Mouse (Mus musculus) large intestine, adult 2 months (tissue): ENCODE measurements around the gene Wbp4. TPM values are rescaled to one million over a fixed set of nuclear protein-coding genes. Genes with fewer than 3 reads are reported as not detected.

Source experiments
- DNase-seq: peaks from one replicate; pipeline ENCODE4 v3.0.0-alpha.2; 2012; ENCODE audit warnings: low read depth, low spot score
- WGBS: fragments of 180-500 bp; shearing (Covaris S2); methylation state at CpG from one replicate; pipeline ENCODE4 v1.1.7; 2018; 5-methylcytosine and 5-hydroxymethylcytosine counted together
- polyA plus RNA-seq: library from polyadenylated mRNA; depleted of rRNA; stranded (reverse); fragments of >200 nt; gene quantifications from 2 replicates; pipeline ENCODE4 v1.2.3, GENCODE M21; 2012

The Wbp4 gene
- polyA plus RNA-seq, 1 experiment: 2.4 TPM

DNA sequence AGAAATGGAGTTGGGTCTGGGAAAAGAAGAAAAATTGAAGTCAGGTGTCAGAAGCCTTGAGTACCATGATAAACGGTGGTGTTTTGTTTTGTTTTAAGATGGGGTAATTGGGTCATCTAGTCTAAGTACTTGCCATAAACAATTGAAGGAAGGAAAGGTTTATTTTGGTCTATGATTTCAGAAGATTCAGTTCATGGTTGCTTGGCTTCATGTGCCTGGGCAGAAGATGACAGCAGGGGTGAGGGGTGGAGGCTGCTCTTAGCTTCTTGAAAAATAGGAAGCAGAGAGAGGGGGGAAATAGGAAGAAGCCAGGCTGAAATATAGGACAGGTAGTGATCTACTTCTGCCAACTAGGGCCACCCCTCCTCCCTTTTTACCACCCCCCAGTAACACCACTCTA lies 30.2 kb upstream of the Wbp4 start:
- WGBS: 12% methylated on average over 1 of the region's 1 CpGs
- no peak for DNase-seq

DNA sequence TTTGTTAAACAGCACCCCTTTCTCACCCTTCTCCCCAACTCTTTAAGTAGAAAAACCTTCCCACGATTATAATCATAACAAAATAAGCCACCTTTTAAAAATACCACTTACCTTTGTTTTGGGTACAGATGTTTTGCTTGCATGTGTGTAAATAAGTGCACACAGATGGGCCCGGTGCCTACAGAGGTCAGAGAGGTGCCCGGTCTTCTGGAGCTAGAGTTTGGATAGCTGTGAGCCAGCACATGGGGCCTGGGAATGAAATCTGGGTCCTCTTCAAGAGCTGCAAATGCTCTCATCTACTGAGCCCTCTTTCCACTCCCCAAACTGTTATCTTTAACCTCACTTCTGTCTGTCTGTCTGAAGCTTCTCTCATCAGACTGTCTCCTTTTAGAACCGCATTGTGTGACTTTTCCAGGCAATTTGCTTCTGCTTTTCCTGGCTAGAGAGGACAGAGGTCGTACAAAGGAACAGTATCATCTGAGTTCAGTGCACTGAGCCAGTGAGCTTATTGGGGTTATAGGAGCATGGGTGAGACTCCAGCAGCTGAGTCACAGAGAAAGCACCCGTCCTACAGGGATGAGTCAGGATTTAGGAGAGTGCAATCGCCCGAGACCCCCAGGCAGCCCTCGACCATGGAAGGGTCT lies 27.5 kb upstream of the Wbp4 start:
- 31% methylated on average over 9 of the region's 9 CpGs for WGBS

DNA sequence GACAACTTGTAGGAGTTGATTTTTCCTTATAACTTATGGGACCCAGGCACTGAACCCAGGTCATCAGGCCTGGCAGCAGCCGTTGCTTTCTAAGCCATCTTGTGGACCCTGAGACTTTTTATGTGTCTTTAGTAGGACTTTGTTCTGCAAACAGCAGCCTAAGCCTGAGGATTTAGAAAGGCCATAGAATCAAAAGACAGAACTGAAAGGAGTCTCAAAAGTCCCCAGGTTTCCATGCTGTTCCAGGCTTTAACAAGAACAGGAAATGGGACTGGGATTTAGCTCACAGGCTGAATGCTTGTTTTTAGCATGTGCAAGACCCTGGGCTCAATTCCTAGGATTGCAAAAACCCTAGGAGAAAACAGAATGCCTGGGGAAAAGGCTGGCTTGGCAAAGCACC lies 26.5 kb upstream of the Wbp4 start:
- DNase-seq: no peak
- 14% methylated on average over 1 of the region's 1 CpGs for WGBS

More for the DNA sequence above, 27.5 kb upstream of the Wbp4 start:
- no peak for DNase-seq

DNA sequence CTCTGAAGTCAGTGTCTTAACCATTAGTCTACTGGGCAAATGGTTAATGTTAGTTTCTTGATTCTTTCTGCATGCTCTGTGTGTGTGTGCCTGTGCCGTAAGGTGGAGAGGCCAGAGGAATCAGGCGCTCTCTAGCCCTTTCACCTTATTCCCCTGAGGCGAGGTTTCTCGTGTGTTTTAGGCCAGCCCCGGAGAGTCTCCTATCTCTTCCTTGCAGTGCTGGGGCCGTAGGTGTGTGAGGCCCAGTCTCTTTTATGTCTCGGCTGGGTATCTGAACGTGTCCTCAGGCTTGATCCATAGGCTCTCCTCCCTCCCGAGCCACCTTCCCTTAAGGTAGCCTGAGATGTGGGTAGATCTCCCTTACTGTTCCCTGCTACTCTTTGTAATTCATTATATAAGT lies 24.9 kb upstream of the Wbp4 start:
- WGBS: 71% methylated on average over 9 of the region's 9 CpGs
- DNase-seq: no peak

DNA sequence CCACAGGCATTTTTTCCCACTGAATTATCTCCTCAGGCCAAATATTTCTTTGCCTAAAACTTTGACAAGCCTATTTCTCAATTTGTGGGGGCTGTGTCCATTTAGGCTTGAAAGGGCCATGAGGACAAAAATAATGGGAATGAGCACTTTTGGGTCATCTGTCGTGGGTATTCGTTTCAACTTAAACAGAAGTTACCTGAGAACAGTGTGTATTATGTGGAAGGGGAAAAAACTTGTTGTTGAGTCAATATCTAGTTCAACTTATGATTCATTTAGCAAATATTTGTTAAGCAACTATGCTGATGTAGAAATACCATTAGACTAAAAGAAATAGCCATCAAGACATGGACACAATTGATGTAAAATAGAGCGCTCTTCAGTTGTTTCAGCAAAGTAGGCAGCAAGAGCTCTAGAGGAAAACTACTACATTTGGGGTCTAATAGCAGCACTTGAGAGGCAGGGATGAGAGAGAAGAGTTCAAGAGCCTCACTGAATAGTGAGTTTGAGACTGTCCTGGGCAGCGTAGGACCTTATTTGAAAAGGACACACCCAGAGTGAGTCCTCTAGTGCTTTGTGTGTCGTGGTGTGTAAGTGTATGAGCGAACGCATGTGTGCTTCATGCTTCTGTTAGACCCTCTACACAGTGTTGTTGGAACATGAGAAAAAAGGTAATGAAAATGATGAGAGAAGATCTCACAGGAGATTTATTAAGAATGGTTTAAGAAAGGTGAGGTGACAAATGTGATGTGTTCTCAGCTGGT lies 23.1 kb upstream of the Wbp4 start:
- DNase-seq: no peak
- WGBS: 61% methylated on average over 7 of the region's 7 CpGs

DNA sequence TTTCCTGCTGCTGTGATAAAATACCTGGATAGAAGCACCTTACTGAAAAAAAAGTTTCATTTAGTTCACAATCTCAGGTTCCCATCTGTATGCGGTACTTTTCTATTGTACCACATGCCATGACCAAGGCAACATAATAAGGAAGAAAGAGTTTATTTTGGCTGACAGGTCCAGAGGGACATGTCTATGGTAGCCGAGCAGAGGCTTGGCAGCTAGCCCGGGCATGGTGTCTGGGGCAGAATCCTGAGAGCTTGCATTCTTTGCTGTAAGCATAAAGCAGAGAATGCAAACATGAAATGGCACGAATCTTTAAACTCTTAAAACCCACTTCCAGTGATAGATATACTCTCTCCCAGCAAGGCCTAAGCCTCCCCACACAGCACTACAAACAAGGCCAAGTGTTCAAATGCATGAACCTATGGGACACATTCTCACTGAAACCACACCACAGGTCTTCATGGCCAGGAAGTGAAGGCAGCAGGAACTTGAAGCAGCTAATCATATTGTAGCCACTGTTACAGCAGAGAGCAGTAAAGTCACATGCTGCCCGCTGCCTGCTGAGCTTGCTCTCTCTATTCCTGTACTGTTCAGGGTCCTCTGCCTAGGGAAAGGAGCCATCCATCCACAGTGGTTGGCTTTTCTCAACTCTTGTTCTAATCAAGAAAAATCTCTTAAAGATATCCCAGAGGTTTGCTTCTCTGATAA lies 22.2 kb upstream of the Wbp4 start:
- DNase-seq: no peak

DNA sequence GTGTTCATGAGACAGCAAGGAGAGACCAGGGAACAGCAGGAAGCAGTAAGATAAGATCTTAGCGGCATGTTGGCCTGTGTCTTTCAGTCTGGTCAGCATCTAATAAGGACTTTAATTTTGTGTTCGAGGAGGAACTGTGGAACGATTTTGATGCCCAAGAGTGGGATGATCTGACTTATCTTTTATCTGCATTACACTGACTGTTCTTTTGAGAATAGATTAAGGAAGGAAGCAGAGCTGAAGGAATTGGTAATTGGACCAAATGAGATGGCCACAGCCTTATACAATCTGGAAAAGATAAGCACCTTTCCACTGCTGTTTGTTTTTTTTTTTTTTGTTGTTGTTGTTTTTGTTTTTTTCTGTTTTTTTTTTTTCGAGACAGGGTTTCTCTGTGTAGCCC lies 19.4 kb upstream of the Wbp4 start:
- 88% methylated on average over 4 of the region's 4 CpGs for WGBS
- no peak for DNase-seq

More for the DNA sequence above, 22.2 kb upstream of the Wbp4 start:
- WGBS: 18% methylated on average over 5 of the region's 5 CpGs

DNA sequence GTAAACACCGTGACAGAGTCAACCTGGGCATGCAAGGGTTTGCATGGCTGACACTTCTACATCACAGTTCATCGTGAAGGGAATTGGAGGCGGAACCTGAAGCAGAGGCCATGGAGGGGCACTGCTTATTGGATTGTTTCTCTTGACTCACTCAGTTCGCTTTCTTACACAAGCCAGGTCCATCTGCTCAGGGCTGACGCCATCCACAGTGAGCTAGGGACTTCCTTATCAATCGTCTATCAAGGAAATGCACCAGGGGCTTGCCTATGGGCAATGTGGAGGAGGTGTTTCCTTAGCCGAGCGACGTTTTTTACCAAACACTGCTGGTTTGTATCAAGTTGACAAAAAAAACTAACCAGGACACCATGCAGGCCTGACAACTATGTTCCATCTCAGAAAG lies 18.0 kb upstream of the Wbp4 start:
- no peak for DNase-seq
- 81% methylated on average over 9 of the region's 9 CpGs for WGBS

DNA sequence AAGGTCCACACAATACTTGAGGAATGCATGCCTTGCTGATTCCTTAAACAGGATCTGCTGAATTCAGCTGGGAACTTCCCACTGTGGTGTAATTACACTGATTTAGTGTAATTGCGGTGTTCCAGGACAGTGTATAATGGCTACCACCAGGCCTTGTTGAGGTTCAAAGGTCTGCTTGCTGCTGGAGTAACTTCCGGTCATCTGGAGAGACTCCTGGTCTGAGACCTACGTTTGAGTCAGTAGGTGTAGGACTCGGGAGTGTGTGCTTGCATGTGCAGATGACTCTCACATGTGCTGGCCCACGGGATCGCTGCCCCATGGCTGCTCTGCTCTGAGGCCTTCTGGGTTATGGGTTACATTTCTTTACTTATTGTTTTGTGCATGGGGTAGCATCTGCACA lies 13.0 kb upstream of the Wbp4 start:
- WGBS: 56% methylated on average over 6 of the region's 6 CpGs
- DNase-seq: no peak

DNA sequence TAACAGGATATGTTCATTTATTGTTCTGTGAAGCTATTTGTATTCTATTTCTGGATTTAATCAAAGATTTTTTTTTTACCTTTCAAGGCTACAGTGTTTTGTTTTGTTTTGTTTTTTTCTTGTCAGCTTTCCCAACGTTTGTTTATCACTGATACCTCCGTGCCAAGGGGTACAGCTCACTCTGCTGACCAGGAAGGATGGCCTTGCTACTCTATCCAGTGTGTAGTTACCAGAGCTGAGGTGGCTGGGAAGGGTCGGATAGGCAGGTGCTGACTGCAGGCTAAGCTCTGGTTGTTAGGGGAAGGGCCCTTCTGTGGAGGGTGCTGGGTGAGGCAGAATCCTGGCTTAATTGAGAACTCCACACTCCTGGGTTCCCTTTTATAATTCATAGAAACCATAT lies 8.9 kb upstream of the Wbp4 start:
- DNase-seq: no peak
- 49% methylated on average over 3 of the region's 3 CpGs for WGBS

DNA sequence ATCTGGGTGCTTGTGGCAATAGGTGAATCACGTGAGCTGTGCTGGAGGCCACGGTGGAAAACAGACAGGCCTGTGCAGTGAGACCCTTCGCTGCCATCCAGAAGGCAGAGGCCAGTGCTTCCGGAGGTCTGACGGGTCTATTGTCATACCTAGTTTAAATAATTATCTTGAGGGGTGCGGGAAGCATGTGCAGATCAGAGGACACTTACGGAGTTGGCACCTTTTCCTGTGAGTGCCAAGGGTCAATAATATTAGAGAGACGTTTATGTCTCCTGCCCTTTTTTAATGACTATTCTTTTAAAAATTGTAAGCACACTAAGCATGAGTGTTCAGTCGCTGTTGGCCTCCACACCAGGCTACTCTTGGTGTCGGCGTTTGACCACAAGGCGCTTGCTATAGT lies 7.8 kb upstream of the Wbp4 start:
- 45% methylated on average over 12 of the region's 12 CpGs for WGBS
- DNase-seq: no peak

DNA sequence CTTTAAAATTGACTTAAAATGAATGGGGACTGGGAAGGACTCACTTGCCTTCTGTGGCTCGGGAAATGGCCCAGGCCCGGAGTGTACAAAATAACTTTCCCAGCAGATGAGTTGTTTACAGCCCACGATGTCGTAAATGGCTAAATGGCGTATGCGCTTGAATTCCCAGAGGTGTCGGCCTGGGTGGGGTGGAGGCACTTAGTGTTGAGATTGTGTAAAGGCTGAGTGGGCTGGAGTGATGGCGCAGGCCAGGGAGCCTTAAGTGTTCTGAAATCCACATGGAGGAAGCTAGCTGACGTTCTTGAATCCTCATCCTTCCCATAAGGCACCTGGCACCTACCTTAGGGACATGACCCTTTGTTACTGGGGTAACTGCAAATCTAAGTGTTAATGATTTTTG lies 7.2 kb upstream of the Wbp4 start:
- WGBS: 15% methylated on average over 9 of the region's 9 CpGs
- no peak for DNase-seq

DNA sequence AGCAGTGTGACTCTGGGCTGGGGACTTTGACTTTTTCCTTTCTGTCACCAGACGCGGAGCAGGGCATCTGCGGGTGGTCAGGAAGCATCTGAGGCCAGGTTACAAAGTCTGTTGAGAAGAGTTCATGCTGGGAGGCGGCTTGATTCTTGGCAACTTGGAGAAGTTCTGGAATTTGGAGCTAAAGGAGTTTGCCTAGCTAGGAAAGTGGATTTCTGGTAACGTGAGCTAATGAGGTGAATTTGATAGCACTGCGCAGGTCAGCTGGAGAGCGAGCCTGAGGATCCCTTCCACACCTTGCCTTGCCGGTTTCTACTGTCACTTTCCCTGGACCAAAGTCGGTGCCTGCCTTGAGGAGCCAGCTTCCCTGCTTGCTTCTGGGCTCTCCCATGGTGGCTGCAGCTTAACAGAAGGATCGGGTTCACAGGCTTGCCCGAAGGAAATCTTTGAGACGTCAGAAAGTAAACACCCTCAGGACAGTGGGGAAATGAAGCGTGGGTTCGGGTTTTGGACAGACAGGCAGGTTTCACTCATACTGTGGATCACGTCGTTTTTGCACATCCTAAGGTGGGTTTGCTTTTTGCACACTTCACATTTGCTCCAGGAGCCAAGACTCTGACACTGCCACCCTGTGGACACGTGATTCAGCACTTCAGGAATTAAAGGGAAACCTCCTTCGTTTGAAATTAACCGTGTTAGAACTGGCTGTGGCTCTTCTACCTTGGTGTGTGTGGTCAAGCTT lies 5.8 kb upstream of the Wbp4 start:
- 6% methylated on average over 19 of the region's 19 CpGs for WGBS
- no peak for DNase-seq

DNA sequence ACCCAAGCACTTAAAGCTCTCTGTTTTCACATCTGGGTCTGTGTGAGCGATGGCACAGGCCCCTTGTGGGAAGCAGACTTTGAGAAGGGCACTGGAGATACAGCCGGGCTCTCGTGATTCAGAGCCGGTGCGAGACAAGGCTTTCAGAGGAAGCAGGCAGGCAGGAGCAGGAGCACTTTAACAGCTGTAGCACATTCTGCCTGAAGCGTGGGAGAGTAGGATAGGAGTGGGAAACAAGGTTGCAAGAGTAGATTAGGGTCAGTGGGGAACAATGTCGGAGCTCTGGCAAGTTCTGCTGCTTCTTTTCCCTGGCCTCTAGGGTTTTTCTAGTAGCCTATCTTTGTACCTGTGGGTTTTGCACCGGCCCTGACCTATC lies 5.3 kb upstream of the Wbp4 start:
- no peak for DNase-seq
- WGBS: 11% methylated on average over 8 of the region's 8 CpGs

DNA sequence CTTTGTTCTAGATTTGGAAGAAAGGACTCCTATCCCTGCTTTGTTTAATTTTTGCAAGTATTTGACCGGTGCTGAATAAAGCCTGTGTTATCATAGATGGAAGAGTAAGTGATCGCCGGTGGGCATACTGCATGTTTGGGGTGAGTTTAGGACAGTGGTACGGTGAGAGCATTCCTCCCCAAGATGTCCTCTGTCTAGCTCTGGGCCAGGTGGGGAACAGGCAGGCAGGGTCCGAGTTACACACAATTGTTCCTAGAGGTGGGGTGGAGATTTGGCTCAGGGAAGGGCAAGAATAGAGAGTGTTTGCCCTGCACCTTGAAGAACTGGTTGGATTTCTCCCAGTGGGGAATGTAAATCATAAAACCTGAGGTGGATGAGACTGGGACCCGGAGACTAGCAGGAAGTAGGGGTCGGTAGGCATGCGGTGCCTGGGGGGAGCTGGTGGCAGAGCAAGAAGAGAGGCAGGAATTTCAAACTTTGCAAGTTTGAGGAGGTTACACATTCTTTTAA lies 2.3 kb upstream of the Wbp4 start:
- DNase-seq: no peak
- WGBS: 22% methylated on average over 8 of the region's 8 CpGs

DNA sequence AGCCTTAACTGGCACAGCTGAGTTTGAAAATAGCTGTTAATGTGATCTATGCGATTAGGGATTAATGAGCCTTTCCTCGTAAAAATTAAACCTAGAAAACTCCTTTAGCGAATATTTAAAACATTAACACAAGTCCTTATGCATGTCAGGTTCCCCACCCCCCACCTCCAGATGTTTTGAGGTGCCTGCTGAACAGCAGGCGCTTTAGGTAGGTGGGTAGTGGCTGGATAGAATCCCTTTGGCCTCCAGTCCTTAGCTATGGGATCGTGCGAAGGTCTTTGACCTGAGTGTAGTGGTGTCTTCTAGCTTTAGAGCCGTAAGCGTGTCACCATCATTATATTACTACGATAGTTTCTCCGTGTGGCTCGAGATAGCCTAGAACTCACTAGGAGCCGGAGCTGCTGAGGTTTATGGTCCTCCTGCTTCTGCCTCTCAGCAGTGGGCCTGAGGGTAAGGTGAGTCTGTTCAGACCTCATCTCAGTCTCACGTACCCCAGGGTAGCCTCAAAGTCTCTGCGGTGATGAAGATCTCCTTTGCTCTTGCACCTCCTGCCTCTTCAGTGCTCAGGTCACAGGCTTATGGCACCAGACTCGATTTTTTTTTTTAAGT lies 1.5 kb upstream of the Wbp4 start:
- WGBS: 7% methylated on average over 15 of the region's 15 CpGs
- DNase-seq: no peak

DNA sequence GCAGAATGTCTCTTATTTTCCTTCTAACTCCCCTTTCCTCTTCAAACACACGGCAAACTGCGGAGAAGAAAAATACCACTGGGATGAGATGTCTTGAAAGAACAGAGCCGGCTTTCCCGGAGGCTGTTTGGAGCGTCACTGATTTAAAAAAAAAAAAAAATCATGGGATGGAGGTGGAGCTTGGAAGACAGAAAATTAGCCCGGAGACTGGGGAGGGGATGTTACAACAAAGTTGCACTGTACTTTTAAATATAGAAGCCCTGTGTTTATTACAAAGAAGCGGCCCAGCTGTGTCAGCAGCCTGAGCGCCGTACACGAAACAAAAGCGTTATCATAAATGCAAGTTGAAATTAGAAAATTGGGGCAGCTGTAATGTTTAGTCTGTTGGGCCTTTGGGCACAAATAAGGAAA lies 936 bp upstream of the Wbp4 start:
- WGBS: under 1% methylated on average over 11 of the region's 11 CpGs
- DNase-seq: no peak

DNA sequence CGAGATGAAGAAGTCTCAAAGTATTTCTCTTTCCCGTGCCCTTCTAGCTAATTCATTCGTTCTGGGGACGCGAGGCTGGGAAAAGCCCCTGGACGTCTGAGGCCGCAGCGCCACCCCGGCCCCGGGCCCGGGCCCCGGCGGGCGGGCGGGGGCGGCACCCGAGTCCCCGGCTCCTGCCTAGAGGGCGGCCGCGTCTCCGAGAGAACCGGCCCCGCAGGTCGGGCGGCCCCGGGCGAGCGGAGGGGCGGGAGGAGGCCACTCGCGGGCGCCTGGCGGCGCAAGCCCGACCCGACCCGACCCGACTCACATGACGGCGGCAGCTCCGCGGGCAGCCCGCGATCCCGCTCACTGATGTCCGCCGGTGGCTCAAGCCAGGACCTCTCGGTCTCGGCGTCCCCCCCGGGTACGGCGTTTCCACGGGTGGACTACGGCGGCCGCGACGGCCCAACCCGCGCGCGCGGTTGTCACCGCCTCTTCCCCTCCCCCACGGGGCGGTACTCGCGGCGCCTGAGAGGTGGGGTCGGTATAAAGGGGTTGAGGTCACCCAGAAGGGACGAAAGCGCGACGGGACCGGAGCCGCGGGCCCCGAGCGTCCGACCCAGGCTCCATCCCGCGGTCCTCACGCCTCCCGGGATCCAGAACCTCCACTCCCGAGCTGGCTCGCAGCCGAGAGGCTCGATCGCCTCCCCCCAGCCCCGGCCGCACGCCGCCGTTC lies 539 bp downstream of the Wbp4 start, which contains the start of gene Elf1:
Elf1 (plus strand) TSS at position 571 of the 715 bp plus-strand sequence.
- DNase-seq: no peak
- WGBS: under 1% methylated on average over 94 of the region's 96 CpGs

DNA sequence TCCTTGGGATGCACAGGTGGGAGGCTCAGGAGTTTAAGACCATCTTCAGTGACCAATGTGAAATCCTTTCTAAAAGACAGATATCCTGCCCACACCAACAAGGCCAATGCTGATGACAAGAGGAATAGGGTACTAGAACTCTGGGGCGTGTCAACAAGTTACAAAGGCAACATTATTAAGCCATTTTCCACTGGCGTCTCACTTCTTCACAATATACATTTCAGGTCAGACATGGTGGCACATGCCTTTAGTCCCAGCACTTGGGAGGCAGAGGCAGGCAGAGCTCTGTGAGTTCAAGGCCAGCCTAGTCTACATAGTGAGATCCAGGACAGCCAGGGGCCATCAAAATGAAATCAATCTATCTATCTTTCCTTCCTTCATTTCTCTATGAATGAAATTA lies 7.9 kb downstream of the Wbp4 start:
- 79% methylated on average over 2 of the region's 2 CpGs for WGBS
- no peak for DNase-seq
